Mouse (Mus musculus) heart, adult 2 months (tissue): ENCODE results near the gene Armc9.
A peak's percentile ranks its signal among the peaks of the same experiment; 100 is the strongest.

Experiments used
- CTCF ChIP-seq: fragments of 200-600 bp; IDR thresholded peaks from 2 replicates; pipeline ENCODE4 v1.8.1; 2022; ENCODE audit warnings: antibody characterized with exemption, mild to moderate bottlenecking, moderate library complexity
- POLR2A ChIP-seq: fragments of 200-500 bp; IDR thresholded peaks from 2 replicates; pipeline ENCODE4 v1.6.1; 2011; ENCODE audit warnings: mild to moderate bottlenecking, low read depth, low read length, control low read depth; ENCODE audit not compliant: insufficient read depth

GRCm38 (mm10) chr1:86214158-86214557 lies 59.6 kb downstream of the Armc9 start:
- peak; percentile 96 for TF ChIP-seq CTCF
- no peak for TF ChIP-seq POLR2A
